Mouse (Mus musculus): Measurements from ENCODE around the gene Nudcd3.

Gene Nudcd3

GRCm38 (mm10) chr11:6062329-6062728 lies 137.9 kb downstream of the Nudcd3 start:
- DNase-seq (ENCODE audit: low spot score), result no peak

- no peak for DNase-seq (ENCODE audit: low spot score)
Measured at GRCm38 (mm10) chr11:6061891-6062290, 138.3 kb downstream of the Nudcd3 start.

GRCm38 (mm10) chr11:6059162-6059561 lies 141.1 kb downstream of the Nudcd3 start:
- DNase-seq (ENCODE audit: low spot score), result no peak

Data from ovary, postnatal 10 days (tissue).